Mouse (Mus musculus): ENCODE measurements around the gene Amh.
A peak's percentile ranks its signal among the peaks of the same experiment; 100 is the strongest.

Gene Amh

GRCm38 (mm10) chr10:80804916-80805315, at the start of gene Amh:
Gene Amh (plus strand): TSS chr10:80805243.
- DNase-seq (ENCODE audit: low spot score) = no peak

DNA sequence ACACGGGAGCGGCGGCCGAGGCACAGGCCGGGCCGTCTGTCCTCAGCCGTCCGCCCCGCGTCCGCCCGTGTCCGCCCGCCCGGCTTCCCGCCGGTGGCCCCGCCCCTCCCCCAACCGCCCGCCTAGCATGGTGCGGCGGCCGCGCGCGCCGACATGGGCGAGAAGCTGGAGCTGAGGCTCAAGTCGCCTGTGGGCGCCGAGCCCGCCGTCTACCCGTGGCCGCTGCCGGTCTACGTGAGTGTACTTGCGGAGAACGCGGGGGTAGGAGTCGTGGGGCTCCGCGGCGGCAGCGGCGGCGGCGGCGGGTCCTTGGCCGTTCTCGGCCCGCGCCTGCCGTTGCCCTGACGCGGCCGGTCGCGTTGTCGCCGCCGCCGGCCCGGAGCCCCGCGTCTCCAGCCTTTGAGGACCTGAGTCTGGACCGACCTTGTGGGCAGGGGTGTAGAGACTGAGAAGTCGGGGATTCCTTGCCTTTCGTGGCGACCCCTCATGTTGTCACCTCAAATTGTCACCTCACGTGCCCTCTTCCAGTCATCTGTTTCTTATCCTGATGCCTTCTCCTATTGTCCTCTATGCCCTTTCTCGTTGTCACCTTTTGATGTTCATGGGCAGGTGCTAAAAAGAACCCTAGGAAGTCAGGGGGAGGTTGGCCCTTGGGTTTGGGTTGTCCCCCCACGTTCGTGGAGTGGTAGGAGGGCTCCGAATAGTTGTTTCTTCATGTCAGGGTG, 49.6 kb upstream of the Amh start:
- no peak for DNase-seq (ENCODE audit: low spot score)

DNA sequence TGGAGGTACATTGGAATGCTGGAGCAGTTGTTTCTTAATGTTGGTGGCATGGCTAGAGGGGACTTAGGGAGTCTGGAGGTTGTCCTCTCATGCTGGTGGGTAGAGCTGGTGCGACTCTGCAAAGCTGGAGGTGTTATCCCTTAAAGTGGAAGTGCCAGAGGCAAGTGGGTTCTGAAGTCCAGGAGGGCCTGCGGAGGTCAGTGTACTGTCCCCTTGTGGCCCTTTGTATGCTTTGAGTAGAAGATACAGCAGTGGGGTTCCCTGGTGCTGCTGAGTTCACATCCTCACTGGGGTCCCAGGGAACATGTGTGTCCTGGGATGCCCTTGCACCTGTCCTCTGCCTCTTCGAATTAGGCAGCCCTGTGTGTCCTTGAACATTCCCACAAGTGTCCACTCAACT, 48.9 kb upstream of the Amh start:
- DNase-seq (ENCODE audit: low spot score) = no peak

DNA sequence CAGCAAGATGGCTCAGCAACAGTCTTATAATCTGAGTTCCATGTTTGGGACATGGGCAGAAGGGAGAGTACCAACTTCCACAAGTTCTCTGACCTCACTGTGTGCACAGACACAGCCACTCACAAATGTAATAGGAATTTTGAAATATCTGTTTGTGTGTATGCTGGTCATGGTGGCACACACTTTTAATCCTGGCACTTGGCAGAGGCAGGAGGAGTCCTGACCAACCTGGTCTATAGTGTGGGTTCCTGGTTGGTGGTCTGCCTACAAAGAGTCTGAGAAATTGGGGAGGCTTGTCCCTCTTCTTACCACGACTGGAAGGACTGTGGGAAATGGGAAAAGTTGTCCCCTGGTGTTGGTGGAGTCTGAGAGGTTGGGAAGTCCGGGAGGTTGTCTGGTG, 48.5 kb upstream of the Amh start:
- no peak for DNase-seq (ENCODE audit: low spot score)

GRCm38 (mm10) chr10:80756967-80757366, 48.1 kb upstream of the Amh start:
- DNase-seq (ENCODE audit: low spot score) = no peak

- peak; percentile 76 for DNase-seq (ENCODE audit: low spot score)
These were observed 47.3 kb upstream of the Amh start for GRCm38 (mm10) chr10:80757717-80758116.

- DNase-seq (ENCODE audit: low spot score) = no peak
These were observed 46.4 kb upstream of the Amh start for GRCm38 (mm10) chr10:80758651-80759050.

- DNase-seq (ENCODE audit: low spot score) = no peak
These were observed 44.2 kb upstream of the Amh start for GRCm38 (mm10) chr10:80760596-80761524.

GRCm38 (mm10) chr10:80761821-80762220, 43.2 kb upstream of the Amh start:
- no peak for DNase-seq (ENCODE audit: low spot score)

DNA sequence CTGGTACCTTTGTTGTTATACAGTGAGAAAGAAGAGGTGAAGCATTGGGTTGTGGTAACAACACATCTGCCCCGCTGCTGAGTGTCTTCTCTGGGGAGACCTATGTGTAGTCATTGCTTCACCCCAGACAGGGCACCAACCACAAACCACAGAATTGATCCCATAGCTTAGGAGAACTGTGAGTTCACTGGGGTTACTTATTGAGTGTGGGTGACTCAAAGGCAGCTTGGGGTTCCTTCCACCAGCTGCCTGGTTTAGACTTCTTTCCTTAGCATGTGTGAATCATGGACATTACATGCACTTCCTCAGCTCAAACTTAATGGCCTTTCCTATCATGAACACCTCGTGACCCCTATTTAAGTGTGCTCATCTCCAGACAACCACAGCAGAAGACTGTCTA, 41.5 kb upstream of the Amh start:
- peak; percentile 45 for DNase-seq (ENCODE audit: low spot score)

GRCm38 (mm10) chr10:80765746-80766145, 39.3 kb upstream of the Amh start:
- no peak for DNase-seq (ENCODE audit: low spot score)

DNA sequence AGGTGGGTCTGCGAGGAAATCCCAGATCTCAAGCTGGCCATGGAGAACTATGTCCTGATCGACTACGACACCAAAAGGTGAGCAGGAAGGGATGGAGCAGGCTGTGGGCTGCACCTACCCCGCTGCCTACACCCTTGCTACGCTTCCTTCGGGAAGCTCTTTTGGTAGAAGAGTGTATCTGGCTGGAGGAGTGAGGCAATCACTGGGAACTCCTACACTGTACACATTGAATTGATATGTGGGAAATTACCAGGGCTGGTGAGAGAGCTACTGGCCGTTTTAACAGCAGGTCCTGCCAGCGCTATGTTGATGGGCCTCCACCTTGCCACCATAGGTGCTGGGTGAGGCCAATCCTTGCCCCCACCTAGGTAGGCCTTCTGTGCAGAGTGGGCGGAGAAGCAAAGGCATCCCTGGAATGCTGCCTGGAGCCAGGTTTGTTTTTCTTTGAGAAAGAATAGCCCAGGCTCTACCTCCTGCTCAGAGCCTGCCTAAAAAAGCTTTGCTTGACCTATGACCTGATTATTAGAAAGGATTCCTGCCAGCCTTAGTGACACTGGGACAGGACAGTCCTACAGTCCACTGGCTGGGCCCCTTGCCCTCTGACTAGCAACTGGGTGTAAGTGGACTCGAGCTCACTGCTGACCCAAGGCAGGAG, 38.8 kb upstream of the Amh start:
- no peak for DNase-seq (ENCODE audit: low spot score)

- no peak for DNase-seq (ENCODE audit: low spot score)
These were observed 36.7 kb upstream of the Amh start for GRCm38 (mm10) chr10:80768365-80768764.

DNA sequence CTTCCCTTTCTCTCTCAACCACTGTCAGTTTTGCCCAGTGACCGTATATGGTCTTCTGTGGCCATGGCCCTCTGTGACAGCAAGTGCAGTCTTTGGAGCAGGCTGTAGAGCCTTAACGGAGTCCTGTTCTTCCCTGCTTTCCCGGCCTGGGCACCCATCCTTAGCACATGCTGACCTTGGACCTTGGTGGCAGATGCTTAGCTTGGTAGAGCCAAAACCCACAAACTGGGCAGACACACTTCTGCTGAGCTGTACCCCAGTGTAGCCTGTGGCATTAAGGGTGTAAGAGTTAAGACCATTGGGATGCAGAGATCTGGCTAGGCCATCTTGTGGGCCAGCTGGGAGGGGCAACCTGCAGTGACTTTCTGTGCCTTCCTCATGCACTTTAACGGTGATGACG, 31.2 kb upstream of the Amh start:
- DNase-seq (ENCODE audit: low spot score) = no peak

DNA sequence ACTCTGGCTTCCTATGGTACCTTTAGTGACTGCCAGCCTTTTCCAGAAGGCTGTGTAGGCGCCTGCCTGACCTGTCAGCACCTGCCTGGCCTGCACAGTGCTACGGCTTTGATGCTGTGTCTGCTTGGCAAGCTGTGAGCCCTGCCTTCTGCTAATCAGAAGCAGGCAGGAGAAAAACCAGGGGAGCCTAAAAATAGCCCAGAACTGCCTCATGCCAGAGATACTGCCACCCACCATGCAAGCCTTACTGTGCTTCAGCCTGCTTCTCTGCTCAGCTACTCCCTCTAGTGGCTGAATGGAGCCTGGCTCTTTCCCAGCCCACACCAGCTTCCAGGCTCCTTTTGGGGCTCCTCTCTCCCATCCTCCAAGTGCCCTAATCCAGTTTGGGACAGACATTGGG, 30.5 kb upstream of the Amh start:
- DNase-seq (ENCODE audit: low spot score) = peak; percentile 57

DNA sequence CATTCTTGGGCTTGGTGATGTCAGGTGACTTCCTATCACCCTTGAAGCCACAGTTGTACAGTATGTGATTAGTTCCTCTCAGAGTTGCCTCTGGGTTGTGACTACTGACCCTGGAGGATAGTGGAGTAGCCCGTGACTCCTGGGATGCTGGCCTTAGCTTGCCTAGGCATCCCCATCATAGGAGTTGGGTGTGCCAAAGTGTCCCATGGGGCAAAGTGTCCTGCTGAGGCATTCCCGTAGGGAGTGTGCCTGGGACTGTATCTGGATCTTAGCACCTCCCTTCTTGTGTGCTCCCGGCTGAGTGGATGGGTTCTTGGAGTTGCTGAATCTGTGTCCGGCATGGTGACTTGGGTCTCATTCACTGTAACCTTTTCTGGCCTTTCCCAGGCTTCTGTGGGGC, 30.1 kb upstream of the Amh start:
- no peak for DNase-seq (ENCODE audit: low spot score)

GRCm38 (mm10) chr10:80775731-80776130, 29.3 kb upstream of the Amh start:
- no peak for DNase-seq (ENCODE audit: low spot score)

DNA sequence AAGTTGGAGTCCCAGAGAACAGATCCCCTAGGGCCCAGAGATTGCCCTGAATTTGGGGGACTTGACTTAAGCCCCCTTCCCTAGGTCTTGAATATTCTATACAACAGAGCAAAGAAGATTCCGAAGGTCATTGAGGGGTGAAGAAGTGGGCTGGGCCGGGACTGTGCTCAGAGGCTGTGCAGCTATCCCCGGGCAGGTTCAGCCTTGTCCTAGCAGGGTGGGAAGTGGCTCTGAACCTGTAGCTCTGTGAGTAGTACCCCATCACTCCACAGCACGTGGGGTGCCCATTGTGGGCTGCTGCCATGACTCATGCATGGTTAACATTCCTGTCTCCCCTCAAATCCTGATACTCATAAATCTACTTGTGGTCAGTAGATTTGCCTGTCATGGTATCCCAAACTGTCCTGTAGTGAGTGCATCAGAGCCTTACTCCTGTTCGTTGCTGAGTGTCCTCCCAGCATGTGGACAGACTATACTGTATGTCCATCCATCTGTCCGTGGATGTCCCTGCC, 28.6 kb upstream of the Amh start:
- no peak for DNase-seq (ENCODE audit: low spot score)

DNA sequence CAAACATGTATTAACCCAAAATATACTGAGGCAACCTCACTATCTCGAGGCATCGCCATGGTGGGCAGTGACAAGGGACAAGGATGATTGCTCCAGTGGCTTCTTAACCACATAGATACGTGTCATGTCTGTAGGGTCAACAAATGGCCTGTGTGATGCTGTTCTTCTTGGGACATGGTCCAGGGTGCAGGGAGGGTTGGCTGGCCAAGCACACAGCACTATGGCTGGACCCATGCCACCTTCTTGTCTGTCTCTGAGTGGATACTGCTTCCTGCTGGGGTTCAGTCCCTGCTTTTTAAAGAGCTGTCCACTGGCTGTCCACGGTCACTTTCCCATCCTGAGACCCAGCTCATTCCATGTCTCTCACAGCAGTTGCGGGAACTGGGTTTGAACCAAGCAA, 27.9 kb upstream of the Amh start:
- no peak for DNase-seq (ENCODE audit: low spot score)

GRCm38 (mm10) chr10:80779565-80779964, 25.5 kb upstream of the Amh start:
- DNase-seq (ENCODE audit: low spot score) = no peak

DNA sequence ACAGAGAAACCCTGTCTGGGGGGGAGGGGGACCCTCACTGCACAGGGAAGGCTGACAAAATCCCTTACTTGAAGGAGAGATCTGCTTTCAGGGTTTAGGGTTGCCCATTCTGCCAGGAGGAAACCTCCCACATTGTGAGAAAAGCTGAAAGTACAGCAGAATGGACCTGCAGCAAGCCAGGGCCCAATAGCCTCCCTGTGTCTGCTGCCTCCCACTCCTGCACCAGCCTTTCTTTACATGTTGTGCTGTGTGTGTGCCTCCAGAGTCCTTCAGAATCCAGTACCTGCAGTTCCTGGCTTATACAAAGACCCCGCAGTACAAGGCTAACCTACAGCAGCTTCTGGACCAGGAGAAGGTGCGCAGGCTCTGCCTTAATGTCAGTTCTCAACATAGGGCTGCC, 20.7 kb upstream of the Amh start:
- DNase-seq (ENCODE audit: low spot score) = no peak

DNA sequence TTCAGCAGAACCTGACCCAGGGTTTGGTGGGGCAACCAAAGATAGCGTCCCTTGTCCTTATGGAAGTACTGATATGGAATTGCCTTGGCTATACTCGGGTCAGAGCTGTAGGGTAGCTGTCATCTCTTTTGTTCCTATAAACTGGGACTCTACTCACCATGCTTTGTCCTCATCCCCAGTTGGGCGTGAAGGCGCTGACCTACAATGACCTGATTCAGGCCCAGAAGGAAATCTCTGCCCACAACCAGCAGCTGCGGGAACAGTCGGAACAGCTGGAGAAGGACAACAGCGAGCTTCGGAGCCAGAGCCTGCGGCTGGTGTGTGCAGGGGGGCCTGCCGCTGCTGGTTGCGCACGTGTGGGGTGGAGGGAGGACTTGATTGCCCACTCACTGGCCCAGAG, 20.2 kb upstream of the Amh start:
- DNase-seq (ENCODE audit: low spot score) = no peak

- no peak for DNase-seq (ENCODE audit: low spot score)
These were observed 19.1 kb upstream of the Amh start for GRCm38 (mm10) chr10:80785963-80786362.
